Mouse (Mus musculus) activated CD4-positive, CD25-positive, alpha-beta regulatory T cell, adult 4 months (primary cell): Measurements from ENCODE around the gene Exoc4. TPM values are rescaled to one million over a fixed set of nuclear protein-coding genes. Genes with fewer than 3 reads are reported as not detected.

Experiments
- ATAC-seq: one replicate; pipeline ENCODE4 v1.8.0; 2017
- polyA plus RNA-seq, 2 experiments: library from polyadenylated mRNA; unstranded; fragments of 100-300 nt; shearing (Covaris generic); gene quantifications; one replicate each; pipeline ENCODE4 v1.2.1; 2017

Gene Exoc4
- polyA plus RNA-seq, 2 experiments from 2014 or later: 48.1 to 58.9 TPM

GRCm38 (mm10) chr6:33872192-33872591 lies 623.3 kb downstream of the Exoc4 start:
- no peak for ATAC-seq

- ATAC-seq: no peak
These were observed 624.1 kb downstream of the Exoc4 start for GRCm38 (mm10) chr6:33873000-33873399.

GRCm38 (mm10) chr6:33874291-33875014 lies 625.6 kb downstream of the Exoc4 start:
- no peak for ATAC-seq

GRCm38 (mm10) chr6:33884141-33884683 lies 635.3 kb downstream of the Exoc4 start:
- ATAC-seq: no peak

- ATAC-seq: no peak
These were observed 638.1 kb downstream of the Exoc4 start for GRCm38 (mm10) chr6:33886941-33887340.

- no peak for ATAC-seq
These were observed 642.0 kb downstream of the Exoc4 start for GRCm38 (mm10) chr6:33890926-33891325.

- no peak for ATAC-seq
These were observed 643.3 kb downstream of the Exoc4 start for GRCm38 (mm10) chr6:33892142-33892541.

GRCm38 (mm10) chr6:33899973-33900372 lies 651.1 kb downstream of the Exoc4 start:
- ATAC-seq: no peak

GRCm38 (mm10) chr6:33900615-33901014 lies 651.7 kb downstream of the Exoc4 start:
- ATAC-seq: no peak

- ATAC-seq: no peak
These were observed 656.2 kb downstream of the Exoc4 start for GRCm38 (mm10) chr6:33905099-33905498.

GRCm38 (mm10) chr6:33910671-33911070 lies 661.8 kb downstream of the Exoc4 start:
- ATAC-seq: no peak

- ATAC-seq: no peak
These were observed 664.2 kb downstream of the Exoc4 start for GRCm38 (mm10) chr6:33913072-33913471.

- no peak for ATAC-seq
These were observed 664.6 kb downstream of the Exoc4 start for GRCm38 (mm10) chr6:33913486-33913885.

- no peak for ATAC-seq
These were observed 665.1 kb downstream of the Exoc4 start for GRCm38 (mm10) chr6:33913964-33914363.

- no peak for ATAC-seq
These were observed 674.7 kb downstream of the Exoc4 start for GRCm38 (mm10) chr6:33923571-33923970.

GRCm38 (mm10) chr6:33924888-33925287 lies 676.0 kb downstream of the Exoc4 start:
- ATAC-seq: no peak

GRCm38 (mm10) chr6:33929342-33930086 lies 680.6 kb downstream of the Exoc4 start:
- peak; percentile 32 for ATAC-seq

GRCm38 (mm10) chr6:33930087-33930945 lies 681.4 kb downstream of the Exoc4 start:
- ATAC-seq: no peak

GRCm38 (mm10) chr6:33937906-33938305 lies 689.0 kb downstream of the Exoc4 start:
- no peak for ATAC-seq

GRCm38 (mm10) chr6:33939169-33939568 lies 690.3 kb downstream of the Exoc4 start:
- no peak for ATAC-seq

- ATAC-seq: no peak
These were observed 698.1 kb downstream of the Exoc4 start for GRCm38 (mm10) chr6:33946911-33947489.

- ATAC-seq: no peak
These were observed 701.2 kb downstream of the Exoc4 start for GRCm38 (mm10) chr6:33950113-33950512.
